Mouse (Mus musculus) cerebellum, adult 11-12 months (tissue): ENCODE data around the gene Fam178b.
"Not testable (repeated sequence)": the region's sequence is repeated elsewhere in the genome, so short reads cannot be mapped to it uniquely, and the experiment has no call there.

Experiments used
- DNase-seq: peaks from one replicate; pipeline ENCODE4 v3.0.0; 2022

Gene Fam178b

GRCm38 (mm10) chr1:36625442-36625841 lies 57.5 kb downstream of the Fam178b start:
- DNase-seq = no peak

- DNase-seq = not testable (repeated sequence)
These were observed 67.0 kb downstream of the Fam178b start for GRCm38 (mm10) chr1:36615958-36616357.

- no peak for DNase-seq
These were observed 67.8 kb downstream of the Fam178b start for GRCm38 (mm10) chr1:36615188-36615587.

GRCm38 (mm10) chr1:36614584-36614983 lies 68.4 kb downstream of the Fam178b start:
- DNase-seq = no peak

GRCm38 (mm10) chr1:36613374-36613895 lies 69.5 kb downstream of the Fam178b start:
- DNase-seq = no peak

GRCm38 (mm10) chr1:36612362-36612761 lies 70.6 kb downstream of the Fam178b start:
- DNase-seq = no peak

GRCm38 (mm10) chr1:36611449-36612123 lies 71.4 kb downstream of the Fam178b start:
- DNase-seq = no peak

- DNase-seq = no peak
These were observed 74.8 kb downstream of the Fam178b start for GRCm38 (mm10) chr1:36608211-36608610.

- DNase-seq = no peak
These were observed 76.0 kb downstream of the Fam178b start for GRCm38 (mm10) chr1:36606951-36607350.

GRCm38 (mm10) chr1:36604254-36605156 lies 78.5 kb downstream of the Fam178b start:
- no peak for DNase-seq

GRCm38 (mm10) chr1:36603361-36603760 lies 79.6 kb downstream of the Fam178b start:
- DNase-seq = no peak

GRCm38 (mm10) chr1:36602271-36602670 lies 80.7 kb downstream of the Fam178b start:
- no peak for DNase-seq

- DNase-seq = no peak
These were observed 84.6 kb downstream of the Fam178b start for GRCm38 (mm10) chr1:36598411-36598810.

- DNase-seq = no peak
These were observed 86.9 kb downstream of the Fam178b start for GRCm38 (mm10) chr1:36596114-36596513.

GRCm38 (mm10) chr1:36595167-36595931 lies 87.6 kb downstream of the Fam178b start:
- no peak for DNase-seq

GRCm38 (mm10) chr1:36593099-36593498 lies 89.9 kb downstream of the Fam178b start:
- DNase-seq = no peak

- DNase-seq = no peak
These were observed 91.6 kb downstream of the Fam178b start for GRCm38 (mm10) chr1:36591408-36591807.

GRCm38 (mm10) chr1:36590664-36591063 lies 92.3 kb downstream of the Fam178b start:
- no peak for DNase-seq

GRCm38 (mm10) chr1:36589486-36589885 lies 93.5 kb downstream of the Fam178b start:
- peak; percentile 64 for DNase-seq

GRCm38 (mm10) chr1:36588476-36589450 lies 94.2 kb downstream of the Fam178b start:
- no peak for DNase-seq

- no peak for DNase-seq
These were observed 95.1 kb downstream of the Fam178b start for GRCm38 (mm10) chr1:36587860-36588259.

- no peak for DNase-seq
These were observed 96.7 kb downstream of the Fam178b start for GRCm38 (mm10) chr1:36586288-36586687.
